Mouse (Mus musculus) erythroblast, adult 5-6 weeks (primary cell): ENCODE data around the gene Klhl30. TPM values are rescaled to one million over a fixed set of nuclear protein-coding genes. Genes with fewer than 3 reads are reported as not detected.
A peak's percentile ranks its signal among the peaks of the same experiment; 100 is the strongest.

Source experiments
- ATAC-seq: replicated peaks from 2 replicates; pipeline ENCODE4 v1.8.0; 2016; ENCODE audit warnings: moderate number of reproducible peaks, mild to moderate bottlenecking, moderate TSS enrichment, inconsistent platforms; ENCODE audit not compliant: poor library complexity, low FRiP score, severe bottlenecking
- total RNA-seq, 2 experiments: library from RNA; stranded (forward) in 1 of 2; stranded (reverse) in 1 of 2; fragments of 150-400 nt in 1 of 2; fragments of 200-764, 138-1000 nt in 1 of 2; gene quantifications; 2 replicates each; pipeline versions ENCODE4 v1.2.3 to v1.2.4; 2015 to 2017; ENCODE audit warnings: low replicate concordance in 2 of 2

Klhl30 gene
- total RNA-seq (2015; ENCODE audit: low replicate concordance) (not detected in 2 replicates), total RNA-seq (2017; ENCODE audit: low replicate concordance) (0.51 and 0.56 TPM in 2 replicates)

DNA sequence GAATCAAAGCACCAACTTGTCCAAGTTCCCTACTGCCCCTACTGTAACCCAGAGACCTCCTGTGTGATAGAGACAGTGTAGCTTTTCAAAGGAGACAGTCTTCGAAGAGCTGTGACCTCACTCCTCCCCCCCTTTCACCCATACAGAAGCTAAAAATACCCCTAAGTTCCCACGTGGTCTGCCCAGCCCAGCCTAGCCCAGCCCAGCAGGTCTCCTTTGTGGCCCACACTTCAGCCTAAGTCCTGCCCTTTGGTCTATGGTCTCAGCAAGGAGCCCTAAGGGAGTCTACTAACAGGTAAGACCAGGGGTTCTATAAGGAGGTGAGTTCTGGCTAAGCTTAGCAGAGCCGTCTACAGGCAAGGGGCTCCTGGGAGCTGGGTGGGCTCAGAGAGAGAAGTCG is at the start of gene Klhl30:
Klhl30 (plus strand) TSS at position 176 of the 400 bp plus-strand sequence.
- ATAC-seq, result no peak

DNA sequence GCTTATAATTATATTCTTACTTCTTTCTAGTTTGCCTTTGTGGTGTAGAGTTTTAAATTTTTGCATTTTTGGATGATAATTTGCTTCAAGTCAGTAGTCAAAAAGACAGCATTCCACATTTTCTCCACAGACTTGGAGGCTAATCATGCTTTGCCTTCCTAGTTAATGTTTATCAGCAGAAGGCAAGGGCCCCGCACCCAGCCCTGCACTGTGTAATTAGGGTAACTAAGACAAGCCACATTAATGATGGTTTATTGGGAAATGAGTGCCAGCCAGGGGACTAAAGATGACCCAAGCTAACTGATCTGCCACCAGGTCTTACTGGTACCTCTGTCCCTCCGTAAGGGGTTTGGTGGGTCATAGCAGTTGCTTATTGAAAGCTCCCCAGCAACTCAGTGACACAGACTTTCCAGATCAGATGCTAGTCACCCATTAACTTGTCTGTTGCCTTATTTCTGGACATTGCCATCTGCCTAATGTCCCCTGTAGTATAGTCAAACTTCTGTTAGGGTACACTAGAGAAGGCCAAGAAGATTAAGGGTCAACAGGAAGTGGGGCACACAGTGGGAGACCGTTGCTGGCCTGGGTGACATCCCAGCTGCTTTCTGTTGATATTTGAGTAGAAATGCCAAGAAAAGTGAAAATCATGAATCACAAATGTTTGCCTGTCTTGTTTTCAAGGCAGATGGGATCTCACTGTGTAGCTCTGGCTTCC is 49.5 kb upstream of the Klhl30 start:
- ATAC-seq, result no peak

DNA sequence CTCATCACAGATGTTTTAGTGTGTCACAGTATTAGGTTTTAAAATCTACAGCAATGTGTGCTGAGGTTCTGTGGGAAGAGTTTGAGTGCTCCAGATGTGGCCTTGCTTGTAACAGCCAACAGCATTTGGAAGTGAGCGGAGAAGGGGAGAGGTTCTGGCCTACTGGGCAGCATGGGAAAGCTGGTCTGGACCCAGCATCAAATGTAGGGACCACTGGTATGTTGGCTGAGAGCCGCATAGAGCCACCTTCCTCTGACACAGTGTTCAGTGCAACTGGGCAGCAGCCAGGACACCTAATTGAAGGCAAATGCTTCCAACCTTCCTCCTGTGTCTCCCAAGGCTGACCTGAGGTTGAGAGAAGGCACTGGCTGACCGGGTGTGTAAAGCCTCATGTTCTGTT is 48.8 kb upstream of the Klhl30 start:
- no peak for ATAC-seq

DNA sequence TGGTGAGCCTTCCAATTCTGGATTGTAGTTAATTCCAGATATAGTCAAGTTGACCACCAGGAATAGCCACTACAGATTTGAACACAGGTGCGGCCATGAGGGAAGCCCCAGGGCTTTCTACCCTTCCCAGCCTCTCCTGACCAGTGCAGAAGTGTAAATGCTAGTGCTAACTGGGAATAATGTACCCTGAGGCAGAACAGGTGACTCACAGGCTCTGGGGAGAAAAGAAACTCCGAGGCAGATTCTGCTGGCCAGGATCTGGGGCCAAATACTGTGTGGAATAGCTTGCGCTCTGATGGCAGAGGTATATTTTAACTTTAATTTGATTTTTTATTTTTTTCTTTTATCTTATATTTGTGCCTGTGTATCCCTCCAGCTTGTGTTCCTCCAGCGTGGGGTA is 46.2 kb upstream of the Klhl30 start:
- no peak for ATAC-seq

DNA sequence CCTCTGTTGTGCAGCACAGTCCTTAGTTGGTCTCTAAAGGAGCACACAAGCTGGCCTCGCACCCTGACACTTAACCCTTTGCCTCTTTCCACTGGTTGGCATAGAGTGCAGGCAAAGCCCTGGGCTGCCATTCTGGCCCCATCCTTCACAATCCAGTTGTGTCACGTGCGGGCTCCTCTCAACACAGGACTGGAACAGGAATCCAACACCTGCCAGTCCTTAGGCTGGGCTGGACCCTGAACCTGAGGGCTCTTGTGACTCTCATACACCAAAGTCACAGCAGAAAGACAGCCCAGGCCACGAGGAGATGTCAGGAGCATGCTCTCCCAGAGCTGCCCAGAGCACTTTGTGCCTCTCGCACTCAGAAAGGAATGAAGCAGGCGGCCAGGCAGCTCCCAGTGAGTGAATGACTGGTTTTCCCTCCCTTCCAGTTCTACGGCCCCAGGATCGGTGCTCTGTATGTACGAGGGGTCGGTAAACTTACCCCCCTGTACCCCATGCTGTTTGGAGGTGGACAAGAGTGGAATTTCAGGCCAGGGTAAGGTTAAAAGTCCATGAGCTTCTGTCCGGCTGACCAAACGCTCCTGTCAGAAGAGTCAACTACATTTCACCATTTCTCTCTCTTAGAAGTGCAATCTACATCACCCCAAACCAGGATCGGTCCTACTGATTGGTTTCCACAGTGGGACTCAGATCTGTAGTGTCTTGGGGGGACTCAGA is 41.3 kb upstream of the Klhl30 start:
- no peak for ATAC-seq

DNA sequence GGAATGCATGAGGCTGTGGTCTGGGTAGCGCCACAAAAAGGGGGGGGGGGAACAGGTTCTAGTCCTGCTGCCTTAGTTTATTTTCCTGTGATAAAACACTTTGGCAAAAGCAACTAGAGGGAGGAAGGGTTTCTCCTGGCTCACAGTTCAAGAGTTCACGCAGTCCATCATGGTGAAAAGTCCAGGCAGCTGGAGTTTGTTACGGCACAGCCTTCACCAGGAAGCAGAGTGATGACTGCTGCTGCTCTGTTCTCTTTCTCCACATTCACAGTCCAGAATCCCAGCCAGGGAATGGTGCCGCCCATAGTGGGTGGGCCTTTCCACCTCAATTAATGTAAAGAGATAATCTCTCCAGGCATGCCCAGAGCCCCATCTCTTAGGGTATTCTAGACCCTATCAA is 38.5 kb upstream of the Klhl30 start:
- ATAC-seq, result no peak

GRCm38 (mm10) chr1:91313251-91313650 is 37.6 kb upstream of the Klhl30 start:
- no peak for ATAC-seq

GRCm38 (mm10) chr1:91317656-91318055 is 33.2 kb upstream of the Klhl30 start:
- no peak for ATAC-seq

DNA sequence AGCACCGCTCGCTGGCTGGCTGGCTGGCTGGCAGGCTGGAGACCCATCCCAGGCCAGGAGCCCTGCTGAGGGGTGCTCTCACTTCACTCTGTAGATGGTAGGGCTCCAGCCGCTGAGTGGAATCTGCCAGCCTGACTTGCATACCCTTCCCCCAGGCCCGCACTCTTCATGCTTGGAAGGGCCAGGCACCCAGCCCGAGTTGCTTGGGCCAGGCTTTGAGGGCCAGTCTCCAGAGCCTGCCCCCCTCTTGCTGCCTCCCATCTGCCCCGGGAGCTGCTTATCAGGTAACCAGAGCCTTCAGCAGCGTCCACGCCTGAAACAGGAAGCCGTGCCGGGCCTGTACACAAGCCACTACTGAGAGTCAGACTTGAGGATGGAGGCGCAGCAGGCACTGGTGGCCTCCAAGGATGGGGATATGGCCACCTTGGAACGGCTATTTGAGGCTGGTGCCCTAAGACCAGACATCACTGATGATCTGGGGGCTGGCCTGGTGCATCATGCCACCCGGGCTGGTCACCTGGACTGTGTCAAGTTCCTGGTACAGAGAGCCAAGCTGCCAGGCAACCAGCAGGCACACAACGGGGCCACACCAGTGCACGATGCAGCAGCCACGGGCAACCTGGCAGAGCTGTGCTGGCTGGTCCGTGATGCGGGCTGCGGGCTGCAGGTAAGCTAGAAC is 28.9 kb upstream of the Klhl30 start, which contains the start of gene Espnl:
Espnl (plus strand) TSS at position 316 of the 679 bp plus-strand sequence.
- ATAC-seq, result no peak

DNA sequence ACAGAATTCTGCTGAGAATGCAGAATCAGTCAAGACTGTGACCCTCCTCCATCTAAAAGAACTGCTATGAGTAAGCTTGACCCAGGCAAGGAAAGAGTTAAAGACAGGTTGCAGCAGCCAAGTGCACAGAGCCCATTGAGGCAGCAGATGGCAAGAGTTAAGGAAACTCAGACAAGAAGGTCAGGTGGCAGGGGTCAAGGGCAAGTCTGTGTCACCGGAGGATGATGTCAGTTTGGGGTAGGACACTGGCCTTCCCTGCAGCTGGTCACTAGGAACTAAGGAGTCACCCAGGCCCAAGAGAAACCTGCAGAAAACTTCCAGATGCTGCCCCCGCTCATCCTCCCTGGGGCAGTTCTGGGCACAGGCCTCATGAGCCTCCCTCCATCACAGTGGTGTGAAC is 26.2 kb upstream of the Klhl30 start:
- no peak for ATAC-seq

GRCm38 (mm10) chr1:91325488-91326042 is 25.3 kb upstream of the Klhl30 start:
- no peak for ATAC-seq

DNA sequence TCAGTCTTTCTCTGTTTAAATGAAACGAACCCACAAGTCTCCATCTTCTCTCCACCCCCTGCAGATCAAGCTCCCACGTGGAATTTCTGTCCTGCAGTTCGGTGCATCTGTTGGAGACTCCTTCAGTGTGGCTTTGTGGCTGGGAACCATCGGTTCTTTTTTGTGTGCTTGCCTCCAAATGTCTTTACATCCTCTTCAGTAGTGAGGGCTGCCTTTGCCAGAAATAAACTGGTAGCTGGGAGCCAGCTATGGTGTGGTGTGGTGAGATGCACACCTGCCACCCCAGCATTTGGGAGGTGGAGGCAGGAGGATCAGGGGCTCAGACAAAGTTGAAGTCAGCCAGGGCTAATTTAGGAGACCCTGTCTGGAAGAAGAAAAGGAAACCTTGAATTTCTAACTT is 18.7 kb upstream of the Klhl30 start:
- ATAC-seq, result no peak

GRCm38 (mm10) chr1:91333582-91333981 is 17.2 kb upstream of the Klhl30 start:
- no peak for ATAC-seq

DNA sequence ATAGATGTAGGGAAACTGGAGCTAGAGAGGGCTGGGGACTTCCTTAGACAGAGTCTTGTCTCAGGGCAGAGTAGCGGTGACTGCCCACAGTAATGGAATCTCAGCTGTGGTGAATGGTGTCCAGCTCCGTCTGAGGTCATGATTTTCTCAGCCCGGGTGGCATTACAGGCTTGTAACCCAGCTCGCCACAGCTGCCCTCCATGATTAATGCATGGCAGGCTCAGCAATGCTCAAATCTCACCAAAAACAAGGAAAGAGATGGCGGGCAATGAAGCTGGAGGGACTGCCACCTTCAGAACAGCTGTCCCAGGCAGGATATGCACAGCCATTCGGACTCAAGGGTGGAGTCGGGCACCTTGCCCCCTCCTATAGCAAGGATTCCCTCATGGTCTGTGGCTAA is 13.5 kb upstream of the Klhl30 start:
- ATAC-seq, result no peak

DNA sequence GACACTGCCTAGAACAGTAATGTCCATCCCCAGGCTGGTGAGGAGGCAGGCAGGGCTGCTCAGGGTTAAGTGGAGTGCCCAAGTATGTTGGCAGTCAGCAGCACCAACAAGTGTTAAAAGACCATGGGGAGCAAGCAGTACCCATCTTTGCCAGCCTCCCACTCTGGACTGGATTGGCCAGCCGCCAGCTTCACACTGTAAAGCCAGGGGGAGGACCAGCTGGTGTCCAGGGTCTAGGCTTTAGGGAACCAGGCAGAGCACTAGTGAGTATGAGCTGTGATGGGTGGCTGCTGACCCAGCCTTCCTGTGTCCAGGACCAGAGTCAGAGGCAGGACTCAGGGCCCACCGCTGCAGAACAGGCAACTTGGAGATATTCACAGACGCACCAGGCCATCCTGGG is 6.8 kb upstream of the Klhl30 start:
- no peak for ATAC-seq

GRCm38 (mm10) chr1:91344921-91345685 is 5.7 kb upstream of the Klhl30 start:
- ATAC-seq, result no peak

- ATAC-seq, result peak; percentile 84
These were observed 3.9 kb upstream of the Klhl30 start for GRCm38 (mm10) chr1:91346892-91347291.

GRCm38 (mm10) chr1:91351249-91351648 is 433 bp downstream of the Klhl30 start:
- no peak for ATAC-seq

DNA sequence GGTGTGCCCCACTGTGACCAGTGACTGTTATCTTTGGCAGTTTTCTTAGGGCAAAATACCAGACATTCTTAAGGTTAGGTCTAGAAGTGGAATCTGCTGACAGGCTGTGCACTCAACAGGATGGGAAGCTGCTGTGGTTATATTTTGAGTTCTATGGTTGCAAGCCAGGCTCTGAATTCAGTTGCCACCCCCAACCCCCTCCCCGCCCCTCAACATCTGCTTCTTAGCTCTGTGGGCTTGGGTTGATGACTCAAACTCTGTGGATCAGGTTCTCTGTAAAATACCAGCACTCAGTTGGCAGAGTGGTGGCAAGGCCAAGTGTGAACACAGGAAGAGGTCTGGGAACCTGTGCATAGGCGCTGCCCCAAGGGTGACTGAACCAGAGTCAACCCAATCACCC is 1.5 kb downstream of the Klhl30 start:
- ATAC-seq, result no peak

- no peak for ATAC-seq
These were observed 5.3 kb downstream of the Klhl30 start for GRCm38 (mm10) chr1:91356105-91356504.
